Mouse (Mus musculus) embryonic fibroblast, embryonic 13.5 days (primary cell): ENCODE results near the gene Arpc2.

Source experiments
- CTCF ChIP-seq: IDR thresholded peaks from 2 replicates; pipeline ENCODE4 v1.5.1; 2011; ENCODE audit warnings: mild to moderate bottlenecking, control low read depth, low read length, moderate library complexity, borderline replicate concordance; ENCODE audit not compliant: insufficient read depth
- POLR2A ChIP-seq: IDR thresholded peaks from 2 replicates; pipeline ENCODE4 v1.6.1; 2011; ENCODE audit warnings: low read depth, mild to moderate bottlenecking, control low read depth, low read length, moderate library complexity

DNA sequence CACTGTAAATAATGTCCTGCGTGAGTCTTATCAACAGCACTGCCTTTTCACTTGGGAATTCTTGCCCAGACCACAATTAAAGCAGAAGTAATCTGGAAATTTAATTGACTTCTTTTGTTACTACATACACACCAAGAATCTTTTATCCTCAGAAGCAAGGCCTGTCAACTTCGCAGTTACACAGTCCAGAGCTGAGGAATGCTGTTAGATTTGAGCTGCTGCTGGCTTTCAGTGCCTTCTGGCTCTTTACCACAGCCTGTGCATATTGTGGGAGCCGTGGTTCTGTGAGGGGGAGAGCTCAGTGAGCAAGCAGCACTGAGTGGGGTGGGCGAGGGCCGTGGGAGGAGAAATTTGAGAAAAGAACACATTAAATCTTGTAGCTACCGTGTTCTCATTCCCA, 4.4 kb downstream of the Arpc2 start:
- no peak for TF ChIP-seq CTCF
- TF ChIP-seq POLR2A = no peak
